Mouse (Mus musculus) MN1 (cell line): ENCODE measurements around the gene Canx.
A peak's percentile ranks its signal among the peaks of the same experiment; 100 is the strongest.
"Not testable (repeated sequence)": the region's sequence is repeated elsewhere in the genome, so short reads cannot be mapped to it uniquely, and the experiment has no call there.

ENCODE experiments used
- DNase-seq: peaks from one replicate; pipeline ENCODE4 v3.0.0-alpha.2; 2016; ENCODE audit warnings: low spot score

Canx gene

GRCm38 (mm10) chr11:50333181-50333580 lies 7.7 kb upstream of the Canx start:
- no peak for DNase-seq

- DNase-seq, result no peak
Observed at GRCm38 (mm10) chr11:50329378-50329777, 3.9 kb upstream of the Canx start.

GRCm38 (mm10) chr11:50328075-50328625 lies 2.7 kb upstream of the Canx start:
- no peak for DNase-seq

GRCm38 (mm10) chr11:50326302-50326966 lies 961 bp upstream of the Canx start:
- DNase-seq, result no peak

DNA sequence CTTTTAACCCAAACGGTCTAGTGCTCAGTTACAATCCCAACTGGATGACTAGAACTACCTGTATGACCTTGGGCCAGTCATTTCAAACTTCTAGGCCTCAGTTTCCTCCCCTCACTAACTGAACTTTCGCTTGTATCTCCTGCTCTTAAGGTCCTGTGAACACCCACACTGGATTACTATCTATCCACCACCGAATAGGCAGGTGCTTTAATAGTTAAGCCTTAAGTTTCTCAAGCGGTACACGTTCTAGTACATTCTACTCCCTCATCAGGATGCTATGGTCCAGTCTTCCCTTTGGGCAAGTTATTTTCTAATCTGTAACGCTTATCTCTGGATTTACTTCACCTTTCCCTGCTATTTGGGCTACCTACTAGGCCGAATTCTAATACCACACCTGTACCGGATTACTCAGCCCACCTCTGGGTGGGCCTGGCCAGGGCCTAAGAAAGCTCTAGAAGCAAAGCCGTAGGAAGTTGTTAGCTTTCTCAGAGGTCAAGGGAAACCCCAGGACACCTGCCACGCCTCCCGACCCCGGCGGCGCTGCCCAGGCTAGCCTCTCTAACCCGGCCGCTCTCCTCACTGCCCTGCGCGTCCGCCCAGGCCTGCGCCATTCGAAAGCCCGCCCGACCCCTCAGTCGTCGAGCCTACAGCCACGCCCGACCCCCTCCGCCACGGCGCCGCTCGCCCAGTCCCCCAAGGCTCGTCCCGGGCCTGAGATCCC lies 562 bp downstream of the Canx start:
- DNase-seq, result no peak

- no peak for DNase-seq
Observed at GRCm38 (mm10) chr11:50323843-50324242, 1.6 kb downstream of the Canx start.

- no peak for DNase-seq
Observed at GRCm38 (mm10) chr11:50322345-50322744, 3.1 kb downstream of the Canx start.

DNA sequence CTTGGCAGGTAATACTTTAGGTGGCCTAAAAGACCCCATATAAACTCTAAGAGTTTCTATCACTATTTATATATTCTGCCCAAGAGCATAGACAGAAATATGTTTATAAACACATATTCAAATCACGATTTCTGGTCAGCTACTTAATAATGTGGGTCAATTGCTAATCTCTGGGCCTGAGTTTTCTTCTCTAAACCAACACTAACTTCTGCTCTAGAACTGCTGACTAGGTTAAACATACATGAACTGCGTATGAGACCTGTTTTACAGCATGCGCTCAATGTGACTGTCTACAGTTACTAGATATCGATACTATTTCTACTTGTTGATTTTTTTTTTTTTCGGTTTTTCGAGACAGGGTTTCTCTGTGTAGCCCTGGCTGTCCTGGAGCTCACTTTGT lies 4.2 kb downstream of the Canx start:
- DNase-seq, result no peak

DNA sequence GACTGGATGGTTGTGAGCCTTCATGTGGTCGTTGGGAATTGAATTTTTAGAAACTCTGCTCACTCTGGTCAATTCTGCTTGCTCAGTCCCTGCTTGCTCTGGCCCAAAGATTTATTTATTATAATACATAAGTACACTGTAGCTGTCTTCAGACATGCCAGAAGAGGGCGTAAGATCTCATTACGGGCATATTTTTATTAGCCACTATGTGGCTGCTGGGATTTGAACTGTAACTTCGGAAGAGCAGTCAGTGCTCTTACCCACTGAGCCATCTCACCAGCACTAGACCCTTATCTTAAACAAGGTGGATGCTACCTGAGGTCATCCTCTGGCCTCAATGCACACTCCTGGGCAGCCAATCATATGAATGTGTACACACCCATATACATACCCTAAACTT lies 6.1 kb downstream of the Canx start:
- not testable (repeated sequence) for DNase-seq

GRCm38 (mm10) chr11:50312803-50313202 lies 12.7 kb downstream of the Canx start:
- no peak for DNase-seq

- DNase-seq, result no peak
Observed at GRCm38 (mm10) chr11:50303406-50303805, 22.1 kb downstream of the Canx start.

DNA sequence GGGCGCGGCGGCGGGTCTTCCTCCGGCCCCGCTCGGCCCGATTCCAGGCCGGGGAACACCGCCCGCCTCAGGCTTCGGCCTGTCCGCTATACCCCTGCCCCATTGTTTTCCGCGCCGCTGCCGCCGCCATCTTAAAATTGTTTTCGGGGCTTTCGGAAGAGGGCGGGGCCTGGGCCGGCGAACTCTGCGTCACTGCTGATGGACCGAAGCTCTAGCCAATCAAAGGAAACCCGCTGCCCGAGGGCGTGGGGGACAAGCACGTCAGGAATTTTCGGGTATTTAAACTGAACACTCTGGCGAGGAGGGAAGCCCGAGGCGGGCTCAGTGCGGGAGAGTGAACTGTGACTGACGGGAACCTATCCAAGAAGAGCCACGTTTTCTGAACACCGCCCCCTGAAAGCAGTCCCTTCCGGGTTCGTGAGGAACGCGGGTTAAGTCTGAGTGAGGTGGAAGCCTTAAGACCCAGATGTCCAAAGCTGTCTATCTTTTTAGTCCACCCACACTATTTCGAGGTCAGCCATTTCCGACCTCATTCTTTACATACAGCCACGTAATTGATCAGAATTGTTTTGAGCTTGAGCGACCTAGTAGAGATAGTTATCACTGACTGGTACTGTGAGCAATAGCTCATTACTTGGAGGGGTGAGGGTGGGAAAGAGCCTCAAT lies 33.1 kb downstream of the Canx start, which contains the start of gene Maml1:
Maml1 (minus strand) TSS at position 122 of the 666 bp plus-strand sequence.
- DNase-seq, result peak; percentile 100

DNA sequence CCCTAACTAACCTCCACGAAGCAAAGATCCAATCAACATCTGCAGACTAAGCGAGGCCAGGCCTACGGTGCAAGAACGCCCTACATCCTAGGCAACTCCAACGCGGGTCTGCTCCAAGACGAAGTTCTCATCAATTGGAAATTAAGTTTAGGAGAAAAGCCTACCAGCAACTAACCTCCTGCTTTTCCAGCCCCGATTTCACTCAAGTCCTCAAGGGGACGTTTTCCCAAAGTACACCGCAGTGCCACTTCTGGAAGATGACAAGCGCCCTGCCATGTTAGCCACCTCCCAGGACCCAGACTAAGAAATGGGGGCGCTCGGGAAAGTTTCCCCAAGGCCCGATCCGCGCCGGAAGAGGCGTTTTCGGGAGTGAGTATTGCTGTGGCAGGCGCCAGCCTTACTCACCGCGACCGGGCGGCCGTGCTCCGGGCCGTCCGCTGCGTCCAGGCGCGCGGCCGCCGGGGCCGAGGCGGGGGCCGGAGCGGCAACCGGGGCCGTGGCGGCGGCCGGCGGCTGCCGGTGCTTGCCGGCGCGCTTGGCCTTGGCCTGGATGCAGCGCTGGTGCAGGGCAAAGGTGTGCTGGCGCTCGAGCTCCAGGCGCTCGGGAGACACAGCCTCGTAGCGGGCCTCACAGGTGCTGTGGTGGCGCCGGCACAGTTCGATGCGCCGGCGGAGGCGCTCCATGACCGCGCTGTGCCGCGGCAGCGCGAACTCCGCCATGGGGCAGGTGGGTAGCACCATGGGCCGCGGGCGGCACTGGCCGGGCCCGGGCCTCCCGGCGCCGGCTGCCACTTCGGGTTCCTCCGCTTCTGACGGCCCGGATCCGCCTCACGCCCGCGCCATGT lies 33.9 kb downstream of the Canx start:
- DNase-seq, result peak; percentile 77

GRCm38 (mm10) chr11:50290486-50291225 lies 34.8 kb downstream of the Canx start:
- no peak for DNase-seq

DNA sequence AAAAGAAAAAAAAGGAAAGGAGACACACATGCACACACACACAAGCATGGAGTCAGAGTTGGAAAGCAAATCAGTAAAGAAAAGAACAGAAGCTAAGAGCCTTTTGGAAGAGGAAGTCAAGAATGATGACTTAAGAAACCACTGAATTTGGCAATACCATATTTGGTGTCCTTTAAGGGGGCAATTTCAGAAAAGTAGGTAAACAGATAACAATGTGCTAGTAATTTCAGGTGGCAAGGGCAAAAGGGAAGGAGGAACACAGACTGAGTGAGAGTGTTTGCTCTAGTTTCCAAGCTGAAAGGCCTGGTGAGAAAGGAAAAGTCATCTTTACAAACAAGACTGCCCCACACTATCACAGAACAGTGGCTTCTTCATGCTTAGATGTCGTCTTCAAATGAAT lies 39.0 kb downstream of the Canx start:
- no peak for DNase-seq

DNA sequence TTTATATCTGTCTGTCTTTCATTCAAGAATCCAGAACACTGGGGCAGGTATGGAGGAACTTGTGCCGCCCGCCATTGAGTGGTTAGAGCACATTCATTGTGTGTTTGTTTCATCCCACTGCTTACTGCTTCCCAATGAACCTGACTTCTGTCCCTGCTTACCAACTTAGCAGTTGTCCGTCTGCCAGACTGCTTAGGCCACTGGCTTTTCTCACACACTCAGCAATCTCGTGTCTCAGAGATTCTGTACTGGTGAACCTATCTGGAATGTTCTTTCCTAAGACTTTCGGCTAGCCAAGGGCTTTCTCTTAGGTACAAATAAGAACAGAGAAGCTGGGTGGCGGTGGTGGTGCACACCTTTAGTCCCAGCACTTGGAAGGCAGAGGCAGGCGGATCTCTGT lies 39.8 kb downstream of the Canx start:
- no peak for DNase-seq

DNA sequence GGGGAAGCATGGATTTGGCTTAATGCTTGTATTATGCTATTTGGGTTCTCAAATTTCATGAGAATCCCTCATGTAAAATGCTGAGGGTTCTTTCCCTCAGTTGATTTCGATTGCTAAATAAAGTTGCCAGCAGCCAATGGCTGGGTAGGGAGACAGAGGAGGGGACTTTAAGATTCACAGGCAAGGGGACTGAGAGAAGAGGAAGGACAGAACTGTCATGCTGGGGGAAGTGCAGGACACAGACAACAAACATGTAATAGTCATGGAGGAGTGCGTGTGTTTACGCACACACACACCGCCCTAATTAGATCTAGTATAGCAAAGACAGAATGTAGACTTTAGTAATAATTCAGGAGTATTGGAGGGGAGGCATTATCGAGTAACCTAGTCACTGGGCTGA lies 40.2 kb downstream of the Canx start:
- DNase-seq, result no peak

- no peak for DNase-seq
Observed at GRCm38 (mm10) chr11:50280053-50280452, 45.4 kb downstream of the Canx start.

DNA sequence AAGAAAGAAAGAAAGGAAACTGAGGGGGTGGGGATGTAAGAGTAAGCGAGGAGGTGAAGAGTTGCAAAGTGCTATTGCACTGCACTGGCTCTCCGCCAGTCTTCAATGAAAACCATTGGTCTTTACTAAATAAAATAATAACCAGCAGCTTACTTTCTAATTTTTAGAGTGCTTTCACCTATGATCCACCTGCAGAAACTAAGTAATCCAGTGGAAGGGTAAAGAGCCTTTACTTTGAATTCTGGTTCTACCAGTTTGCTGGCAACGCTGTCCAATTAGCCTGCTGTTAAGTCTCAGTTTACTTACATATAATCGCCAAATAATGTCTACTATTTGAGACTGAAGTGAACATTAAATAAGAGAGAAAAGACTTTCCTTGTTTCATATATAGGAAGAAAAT lies 46.5 kb downstream of the Canx start:
- DNase-seq, result no peak

GRCm38 (mm10) chr11:50277706-50278105 lies 47.8 kb downstream of the Canx start:
- no peak for DNase-seq

GRCm38 (mm10) chr11:50277025-50277424 lies 48.4 kb downstream of the Canx start:
- no peak for DNase-seq
